Mouse (Mus musculus): ENCODE results near the gene Donson. TPM values are rescaled to one million over a fixed set of nuclear protein-coding genes. Genes with fewer than 3 reads are reported as not detected.

Gene Donson
- polyA plus RNA-seq, 1 experiment from 2014 or later = 26.4 TPM

DNA sequence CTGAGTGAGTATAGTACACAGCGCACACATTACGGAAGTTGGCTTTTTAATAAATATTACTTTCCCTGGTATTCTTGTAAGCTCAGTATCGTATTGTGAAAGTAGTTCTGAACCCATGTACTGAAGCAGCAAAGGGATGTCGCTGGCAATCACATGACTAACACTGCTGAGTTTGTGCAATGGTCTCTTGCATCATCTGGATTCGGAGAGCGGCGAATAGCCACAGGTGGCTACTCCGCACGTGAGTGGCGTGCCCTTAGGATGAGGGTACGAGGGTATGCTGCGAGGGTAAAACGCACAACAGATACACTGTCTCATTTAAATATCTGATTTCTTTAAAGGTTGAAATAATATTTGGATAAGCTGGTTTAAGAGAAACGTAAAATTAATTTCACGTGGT is 38.9 kb upstream of the Donson start:
- ATAC-seq (ENCODE audit: low FRiP score) (no peak), DNase-seq (ENCODE audit: low spot score) (no peak)
- Histone ChIP-seq H3K4me1 (replicated peaks; ENCODE audit: control insufficient read depth, insufficient read depth, low read length) (peaks cover 30% of the 10 kb centered on the region), H3K4me2 (replicated peaks) (peak overlapping the region; percentile 69), H3K9ac (peak overlapping the region; percentile 76), H3K9me3 (ENCODE audit: control insufficient read depth, low read length) (no peaks in the 10 kb centered on the region), H3K36me3 (replicated peaks; ENCODE audit: control insufficient read depth, insufficient read depth) (peaks cover 11% of the 10 kb centered on the region; the same call in 1 of the 2 replicates), H3K27me3 (ENCODE audit: control insufficient read depth, insufficient read depth, low read length) (no peaks in the 10 kb centered on the region), H3K4me3 (replicated peaks; ENCODE audit: low read length) (peak overlapping the region; percentile 73), H3K27ac (peak overlapping the region; percentile 96)
- WGBS = 88% methylated on average over 15 of the region's 15 CpGs

DNA sequence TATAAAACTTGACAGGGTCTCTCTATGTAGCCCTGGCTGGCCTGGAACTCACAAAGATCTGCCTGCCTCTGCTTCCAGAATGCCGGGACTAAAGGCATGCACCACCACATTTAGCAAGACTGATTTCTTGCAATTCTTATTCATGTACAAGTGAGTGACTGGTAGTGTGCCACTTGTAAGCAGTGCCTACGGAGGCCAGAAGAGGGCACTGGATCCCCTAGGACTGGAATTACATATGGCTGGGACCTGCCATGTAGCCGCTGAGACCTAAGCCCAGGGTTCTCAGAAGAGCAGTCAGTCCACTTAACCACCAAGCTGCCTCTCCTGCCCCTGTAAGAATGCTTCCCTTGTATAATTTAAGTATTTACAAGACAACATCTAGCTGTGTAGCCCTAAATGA is 35.7 kb upstream of the Donson start:
- H3K4me3 ChIP-seq (replicated peaks; ENCODE audit: low read length) = no peak overlapping the region
- no peak overlapping the region for H3K4me2 ChIP-seq (replicated peaks)
- 29% methylated on average over 3 of the region's 3 CpGs for WGBS
- H3K36me3 ChIP-seq (replicated peaks; ENCODE audit: control insufficient read depth, insufficient read depth) = peaks cover 23% of the 10 kb centered on the region
- no peak overlapping the region for H3K27ac ChIP-seq
- no peaks in the 10 kb centered on the region for H3K9me3 ChIP-seq (ENCODE audit: control insufficient read depth, low read length)
- DNase-seq (ENCODE audit: low spot score) = no peak
- peaks cover 14% of the 10 kb centered on the region for H3K4me1 ChIP-seq (replicated peaks; ENCODE audit: control insufficient read depth, insufficient read depth, low read length)
- ATAC-seq (ENCODE audit: low FRiP score) = no peak
- H3K27me3 ChIP-seq (ENCODE audit: control insufficient read depth, insufficient read depth, low read length) = no peaks in the 10 kb centered on the region
- H3K9ac ChIP-seq = no peak overlapping the region

DNA sequence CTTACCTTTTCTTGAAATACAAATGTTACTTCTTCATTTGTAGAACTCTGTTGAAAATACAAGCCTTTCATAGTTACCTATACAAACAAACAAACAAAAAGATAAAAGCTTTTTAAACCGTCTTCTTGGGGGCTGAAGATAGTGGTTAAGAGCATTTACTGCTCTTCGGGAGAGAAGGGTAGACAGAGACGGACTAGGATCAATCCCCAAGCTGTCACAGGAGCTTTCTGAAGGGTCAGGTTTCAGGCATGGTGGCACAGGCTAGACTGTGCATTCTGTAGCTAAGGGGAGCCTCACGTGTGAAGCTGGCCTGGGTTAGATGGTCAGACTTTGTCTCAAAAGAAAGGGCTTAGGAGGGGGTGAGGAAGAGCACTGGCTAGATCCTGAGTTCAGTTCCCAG is 28.8 kb upstream of the Donson start:
- no peak overlapping the region for H3K9ac ChIP-seq
- DNase-seq (ENCODE audit: low spot score) (no peak), ATAC-seq (ENCODE audit: low FRiP score) (no peak)
- no peaks in the 10 kb centered on the region for H3K27me3 ChIP-seq (ENCODE audit: control insufficient read depth, insufficient read depth, low read length)
- H3K36me3 ChIP-seq (replicated peaks; ENCODE audit: control insufficient read depth, insufficient read depth) = peaks cover 59% of the 10 kb centered on the region
- H3K9me3 ChIP-seq (ENCODE audit: control insufficient read depth, low read length) = no peaks in the 10 kb centered on the region
- no peak overlapping the region for H3K4me3 ChIP-seq (replicated peaks; ENCODE audit: low read length)
- H3K27ac ChIP-seq = no peak overlapping the region
- H3K4me2 ChIP-seq (replicated peaks) = no peak overlapping the region
- no peaks in the 10 kb centered on the region for H3K4me1 ChIP-seq (replicated peaks; ENCODE audit: control insufficient read depth, insufficient read depth, low read length)
- WGBS = 93% methylated on average over 4 of the region's 4 CpGs

DNA sequence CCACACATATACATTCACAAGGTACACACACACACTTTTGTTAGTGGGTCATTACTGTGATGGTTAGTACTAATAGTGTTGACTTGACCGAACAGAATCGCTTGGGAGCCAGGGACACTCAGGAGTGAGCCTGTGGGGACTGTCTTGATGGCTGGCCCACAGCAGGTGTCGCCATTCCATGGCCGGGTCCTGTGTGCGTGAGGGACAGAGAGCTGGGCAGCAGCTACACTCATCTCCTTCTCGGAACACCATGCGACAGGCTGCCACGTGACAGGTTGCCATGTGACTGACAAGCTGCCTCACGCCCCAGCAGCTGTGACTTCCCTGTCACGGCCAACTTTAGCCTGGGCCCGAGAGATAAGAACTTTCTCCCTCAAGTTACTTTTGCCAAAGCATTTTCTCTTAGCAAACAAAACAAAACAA is 28.4 kb upstream of the Donson start:
- Histone ChIP-seq H3K4me1 (replicated peaks; ENCODE audit: control insufficient read depth, insufficient read depth, low read length) (no peaks in the 10 kb centered on the region), H3K36me3 (replicated peaks; ENCODE audit: control insufficient read depth, insufficient read depth) (peaks cover 64% of the 10 kb centered on the region), H3K9ac (no peak overlapping the region), H3K27ac (no peak overlapping the region), H3K4me3 (replicated peaks; ENCODE audit: low read length) (no peak overlapping the region), H3K4me2 (replicated peaks) (no peak overlapping the region), H3K27me3 (ENCODE audit: control insufficient read depth, insufficient read depth, low read length) (no peaks in the 10 kb centered on the region), H3K9me3 (ENCODE audit: control insufficient read depth, low read length) (no peaks in the 10 kb centered on the region)
- DNase-seq (ENCODE audit: low spot score) = no peak
- no peak for ATAC-seq (ENCODE audit: low FRiP score)
- WGBS = 82% methylated on average over 11 of the region's 11 CpGs

DNA sequence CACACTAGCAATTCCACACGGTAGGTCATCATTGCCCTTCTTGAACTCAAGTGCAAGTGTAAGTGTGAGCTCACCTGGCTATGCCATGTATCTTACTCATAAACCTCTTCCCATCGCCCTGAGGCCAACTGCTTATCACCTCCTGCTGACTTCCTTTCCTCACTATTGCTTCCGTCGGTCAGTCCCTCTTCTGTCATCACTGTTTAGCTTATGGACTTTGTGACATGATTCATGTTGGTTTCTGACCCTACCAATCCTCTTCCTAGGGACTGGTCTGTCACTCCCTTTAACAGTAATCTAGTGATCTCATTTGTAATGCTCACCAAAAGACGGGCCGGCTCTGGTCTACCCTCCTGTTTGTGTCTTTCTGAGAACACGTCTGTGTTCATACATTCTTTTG is 21.7 kb upstream of the Donson start:
- peaks cover 82% of the 10 kb centered on the region for H3K36me3 ChIP-seq (replicated peaks; ENCODE audit: control insufficient read depth, insufficient read depth)

DNA sequence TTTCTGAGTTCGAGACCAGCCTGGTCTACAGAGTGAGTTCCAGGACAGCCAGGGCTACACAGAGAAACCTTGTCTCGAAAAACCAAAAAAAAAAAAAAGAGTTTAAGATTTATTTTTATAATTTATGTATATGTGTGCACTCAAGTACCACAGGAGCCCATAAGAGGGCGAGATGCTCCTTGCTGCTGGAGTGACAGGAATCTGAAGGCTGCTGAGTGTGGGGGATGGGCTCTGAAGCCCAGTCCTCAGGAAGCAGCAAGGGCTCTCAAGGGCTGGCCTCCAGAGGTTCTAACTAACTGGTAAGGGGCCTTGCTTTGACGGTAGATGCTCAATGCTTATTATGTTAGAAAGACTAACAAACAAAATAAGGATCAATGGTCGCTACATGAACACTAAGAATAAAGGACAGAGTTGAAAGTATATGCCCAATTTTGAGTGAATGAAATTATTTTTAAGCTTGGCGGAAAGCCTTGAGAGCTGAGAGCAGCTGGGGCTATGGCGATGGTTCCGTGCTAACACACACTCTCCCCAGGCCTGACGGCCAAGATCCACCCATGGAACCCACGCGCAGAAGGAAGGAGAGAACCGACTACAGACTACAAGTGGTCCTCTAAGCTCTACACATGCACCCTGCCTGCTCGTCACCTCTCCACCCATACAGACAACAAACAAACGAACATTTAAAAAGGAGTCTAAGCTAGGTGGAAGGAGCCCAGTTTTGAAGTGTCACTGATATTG is 16.2 kb upstream of the Donson start:
- Histone ChIP-seq H3K4me1 (replicated peaks; ENCODE audit: control insufficient read depth, insufficient read depth, low read length) (no peaks in the 10 kb centered on the region), H3K9ac (no peak overlapping the region), H3K4me2 (replicated peaks) (no peak overlapping the region), H3K9me3 (ENCODE audit: control insufficient read depth, low read length) (no peaks in the 10 kb centered on the region), H3K27me3 (ENCODE audit: control insufficient read depth, insufficient read depth, low read length) (no peaks in the 10 kb centered on the region), H3K27ac (no peak overlapping the region), H3K36me3 (replicated peaks; ENCODE audit: control insufficient read depth, insufficient read depth) (peaks cover 87% of the 10 kb centered on the region), H3K4me3 (replicated peaks; ENCODE audit: low read length) (no peak overlapping the region)
- no peak for ATAC-seq (ENCODE audit: low FRiP score)
- no peak for DNase-seq (ENCODE audit: low spot score)
- WGBS = 89% methylated on average over 14 of the region's 14 CpGs

More for the DNA sequence above, 21.7 kb upstream of the Donson start:
- Histone ChIP-seq H3K27ac (no peak overlapping the region), H3K4me3 (replicated peaks; ENCODE audit: low read length) (no peak overlapping the region), H3K4me1 (replicated peaks; ENCODE audit: control insufficient read depth, insufficient read depth, low read length) (no peaks in the 10 kb centered on the region), H3K9me3 (ENCODE audit: control insufficient read depth, low read length) (no peaks in the 10 kb centered on the region), H3K9ac (no peak overlapping the region), H3K4me2 (replicated peaks) (no peak overlapping the region), H3K27me3 (ENCODE audit: control insufficient read depth, insufficient read depth, low read length) (no peaks in the 10 kb centered on the region)
- no peak for DNase-seq (ENCODE audit: low spot score)
- no peak for ATAC-seq (ENCODE audit: low FRiP score)
- WGBS = 90% methylated on average over 7 of the region's 7 CpGs

DNA sequence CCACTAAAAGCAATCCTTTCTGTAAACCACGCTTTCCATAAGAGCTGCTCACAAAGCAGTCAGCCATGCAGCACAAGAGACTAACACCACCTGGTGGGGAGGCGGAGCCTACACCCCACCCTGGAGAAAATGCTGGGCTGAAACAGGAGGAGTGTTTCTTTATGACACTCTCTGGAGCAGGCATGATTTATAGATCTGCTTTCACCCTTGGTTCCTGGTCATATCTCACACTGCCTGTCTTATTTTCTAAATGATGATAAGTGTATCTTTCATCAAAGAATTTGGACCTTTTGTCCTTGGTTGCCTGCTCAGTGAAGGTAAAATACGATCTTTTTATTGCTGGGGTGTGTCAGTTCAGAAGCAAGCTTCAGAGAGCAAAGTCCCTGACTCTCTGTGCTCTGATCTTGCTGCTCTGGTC is 14.2 kb upstream of the Donson start:
- ATAC-seq (ENCODE audit: low FRiP score) = no peak
- H3K27me3 ChIP-seq (ENCODE audit: control insufficient read depth, insufficient read depth, low read length) = no peaks in the 10 kb centered on the region
- 0 out of 2 replicates have a peak overlapping the region, but pooled peaks have one; percentile 7 for H3K27ac ChIP-seq
- no peak for DNase-seq (ENCODE audit: low spot score)
- no peaks in the 10 kb centered on the region for H3K4me1 ChIP-seq (replicated peaks; ENCODE audit: control insufficient read depth, insufficient read depth, low read length)
- H3K4me2 ChIP-seq (replicated peaks) = no peak overlapping the region
- peaks cover 93% of the 10 kb centered on the region for H3K36me3 ChIP-seq (replicated peaks; ENCODE audit: control insufficient read depth, insufficient read depth)
- no peak overlapping the region for H3K4me3 ChIP-seq (replicated peaks; ENCODE audit: low read length)
- WGBS = 54% methylated on average over 3 of the region's 3 CpGs
- H3K9ac ChIP-seq = no peak overlapping the region
- no peaks in the 10 kb centered on the region for H3K9me3 ChIP-seq (ENCODE audit: control insufficient read depth, low read length)

DNA sequence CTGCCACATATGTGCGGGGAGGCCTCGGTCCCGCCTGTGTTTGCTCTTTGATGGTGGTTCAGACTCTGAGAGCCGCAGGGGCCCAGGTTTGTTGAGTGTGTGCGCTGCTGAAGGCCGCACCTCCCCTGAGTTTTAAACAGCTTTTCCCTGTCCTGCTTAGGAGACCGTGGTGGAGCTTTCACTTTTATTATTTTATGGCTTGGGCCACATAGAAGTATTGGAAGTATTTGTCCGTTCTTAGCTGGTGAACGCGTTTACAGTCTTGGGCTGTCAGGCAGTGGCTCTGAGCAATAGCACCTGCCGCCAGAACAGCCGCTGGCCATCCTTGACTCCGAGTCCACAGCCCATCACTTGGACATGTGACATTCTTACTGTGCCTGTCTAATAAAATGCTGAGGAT is 13.3 kb upstream of the Donson start:
- Histone ChIP-seq H3K4me3 (replicated peaks; ENCODE audit: low read length) (no peak overlapping the region), H3K4me1 (replicated peaks; ENCODE audit: control insufficient read depth, insufficient read depth, low read length) (no peaks in the 10 kb centered on the region), H3K36me3 (replicated peaks; ENCODE audit: control insufficient read depth, insufficient read depth) (peaks cover 91% of the 10 kb centered on the region), H3K4me2 (replicated peaks) (no peak overlapping the region), H3K9me3 (ENCODE audit: control insufficient read depth, low read length) (no peaks in the 10 kb centered on the region), H3K27me3 (ENCODE audit: control insufficient read depth, insufficient read depth, low read length) (no peaks in the 10 kb centered on the region), H3K9ac (no peak overlapping the region), H3K27ac (no peak overlapping the region)
- DNase-seq (ENCODE audit: low spot score) (no peak), ATAC-seq (ENCODE audit: low FRiP score) (no peak)
- 90% methylated on average over 13 of the region's 13 CpGs for WGBS

DNA sequence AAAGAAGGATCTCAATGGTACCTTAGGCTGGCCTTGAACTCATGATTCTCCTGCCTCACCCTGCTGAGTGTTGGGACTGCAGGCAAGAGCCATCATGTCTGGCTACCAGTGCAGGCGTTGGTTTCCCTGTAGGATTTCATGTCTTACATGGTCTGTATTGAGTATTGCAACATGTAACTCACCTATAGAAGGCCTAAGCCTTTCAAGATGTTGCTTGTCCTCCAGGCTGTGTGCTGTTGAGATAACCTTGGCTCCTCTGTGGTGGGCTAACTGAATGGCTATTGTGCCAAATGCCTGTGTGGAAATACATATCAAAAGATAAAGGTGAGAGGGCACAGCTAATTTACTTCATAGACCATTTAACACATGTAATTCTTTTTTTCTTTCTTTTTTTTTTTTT is 10.4 kb upstream of the Donson start:
- Histone ChIP-seq H3K4me3 (replicated peaks; ENCODE audit: low read length) (no peak overlapping the region), H3K9ac (no peak overlapping the region), H3K27ac (no peak overlapping the region), H3K9me3 (ENCODE audit: control insufficient read depth, low read length) (no peaks in the 10 kb centered on the region), H3K4me1 (replicated peaks; ENCODE audit: control insufficient read depth, insufficient read depth, low read length) (no peaks in the 10 kb centered on the region), H3K4me2 (replicated peaks) (no peak overlapping the region), H3K36me3 (replicated peaks; ENCODE audit: control insufficient read depth, insufficient read depth) (peaks cover 80% of the 10 kb centered on the region), H3K27me3 (ENCODE audit: control insufficient read depth, insufficient read depth, low read length) (no peaks in the 10 kb centered on the region)
- WGBS = 94% methylated on average over 1 of the region's 1 CpGs
- DNase-seq (ENCODE audit: low spot score) (no peak), ATAC-seq (ENCODE audit: low FRiP score) (no peak)
